In genomic region chr13:23763242-23763585, GRCm38 (mm10) we compare ENCODE assay signal across 8 mouse cellular contexts. TPM values are rescaled to one million over a fixed set of nuclear protein-coding genes. Genes with fewer than 3 reads are reported as not detected.
DNase-seq lines count a peak whose midpoint lies in the region; ATAC-seq and TF ChIP-seq lines count a peak whose summit lies in the region.

No protein-coding gene starts in this region.

- intact Hi-C loops in heart, adult 2 months (cut with DNase I), result loop anchor here (5.0 to 10.0 kb wide), 2 partner anchors 341 to 398 kb away; partner anchors contain the start of genes Abt1 and Zfp322a
- intact Hi-C loops in heart, postnatal 36 days (cut with DNase I), result loop anchor here (5.0 to 10.0 kb wide), 2 partner anchors 141 to 398 kb away; partner anchors contain the start of genes Hist1h1e, Hist1h2be and Zfp322a

- WGBS in heart, adult 2 months, result 4% methylated on average over 10 of the region's 10 CpGs
- WGBS in thymus, adult 2 months, result 1% methylated on average over 10 of the region's 10 CpGs
- under 1% methylated on average over 10 of the region's 10 CpGs for WGBS in liver, embryonic 14.5 days (ENCODE audit: insufficient replicate concordance)

- H3K9me3 ChIP-seq in liver, embryonic 14.5 days (ENCODE audit: control insufficient read depth, low read length), result no peaks in the 10 kb centered on the region

- H3K9ac ChIP-seq in heart, adult 2 months (ENCODE audit: low read depth, low read length), result no peak overlapping the region
- H3K9ac ChIP-seq in liver, embryonic 14.5 days (replicated peaks), result peak overlapping the region; percentile 93

- no peak for ATAC-seq in liver, embryonic 14.5 days (ENCODE audit: insufficient read depth)
- no peak for ATAC-seq in CD4-positive, CD25-positive, alpha-beta regulatory T cell, adult 4 months

- no peaks in the 10 kb centered on the region for H3K4me1 ChIP-seq in heart, adult 2 months (ENCODE audit: control insufficient read depth, insufficient read depth, low read length)
- peaks cover 9% of the 10 kb centered on the region for H3K4me1 ChIP-seq in thymus, adult 2 months (replicated peaks; ENCODE audit: control insufficient read depth, insufficient read depth, low read length)
- peaks cover 28 to 37% of the 10 kb centered on the region in 2 experiments for H3K4me1 ChIP-seq in liver, embryonic 14.5 days (replicated peaks; ENCODE audit: control insufficient read depth in 2 of 2, insufficient read depth in 2 of 2, low read length in 1 of 2)

- H3K4me2 ChIP-seq in liver, embryonic 14.5 days (ENCODE audit: low read depth), result peak overlapping the region; percentile 88

- TF ChIP-seq CTCF in heart, adult 2 months (IDR thresholded peaks at IDR 0.05), result no peak
- no peak for TF ChIP-seq CTCF in thymus, adult 2 months (IDR thresholded peaks at IDR 0.05; ENCODE audit: borderline replicate concordance, control insufficient read depth, extremely low read depth, insufficient read depth, low read length, poor library complexity)
- TF ChIP-seq CTCF in liver, embryonic 14.5 days (IDR thresholded peaks at IDR 0.05; ENCODE audit: low read depth), result no peak

- peak overlapping the region; percentile 30; the same call in 1 of the 2 replicates for H3K27ac ChIP-seq in heart, adult 2 months
- H3K27ac ChIP-seq in thymus, adult 2 months (ENCODE audit: control insufficient read depth, insufficient read depth, low read length), result peak overlapping the region; percentile 82
- H3K27ac ChIP-seq in liver, embryonic 14.5 days, result peak overlapping the region; percentile 99

- TF ChIP-seq EP300 in heart, adult 2 months (IDR thresholded peaks at IDR 0.05; ENCODE audit: insufficient read depth, low read depth, low read length), result no peak
- TF ChIP-seq EP300 in liver, embryonic 14.5 days (IDR thresholded peaks at IDR 0.05; ENCODE audit: low read depth), result no peak

- no peak for DNase-seq in heart, adult 2 months
- DNase-seq in heart, postnatal 36 days, result no peak
- DNase-seq in thymus, adult 2 months, result no peak
- no peak for DNase-seq in thymus, postnatal 36 days
- peak in 1 of 3 experiments; percentile 91 for DNase-seq in liver, embryonic 14.5 days (ENCODE audit: low read depth in 3 of 3, low spot score in 3 of 3)
- no peak for DNase-seq in frontal cortex, postnatal 36 days (ENCODE audit: low spot score in 2 of 2)
- DNase-seq in right cerebral cortex, adult 18-20 months, result no peak

- H3K27me3 ChIP-seq in heart, adult 2 months (ENCODE audit: control insufficient read depth, insufficient read depth, low read length), result no peaks in the 10 kb centered on the region
- no peaks in the 10 kb centered on the region for H3K27me3 ChIP-seq in thymus, adult 2 months (ENCODE audit: control insufficient read depth, insufficient read depth, low read length)
- no peaks in the 10 kb centered on the region for H3K27me3 ChIP-seq in liver, embryonic 14.5 days (ENCODE audit: control insufficient read depth, insufficient read depth, low read length)

- peaks cover 2% of the 10 kb centered on the region for H3K36me3 ChIP-seq in heart, adult 2 months (ENCODE audit: control insufficient read depth, insufficient read depth, low read length)
- H3K36me3 ChIP-seq in thymus, adult 2 months (ENCODE audit: control insufficient read depth, insufficient read depth, low read length), result no peaks in the 10 kb centered on the region
- no peaks in the 10 kb centered on the region for H3K36me3 ChIP-seq in liver, embryonic 14.5 days (replicated peaks; ENCODE audit: control insufficient read depth, insufficient read depth, low read depth)

- H3K79me2 ChIP-seq in heart, adult 2 months (replicated peaks; ENCODE audit: control insufficient read depth, insufficient read depth, low read length), result no peaks in the 10 kb centered on the region

- no peak for TF ChIP-seq POLR2A in heart, adult 2 months (IDR thresholded peaks at IDR 0.05; ENCODE audit: insufficient read depth, low read depth, low read length)
- no peak for TF ChIP-seq POLR2A in thymus, adult 2 months (IDR thresholded peaks at IDR 0.05; ENCODE audit: control insufficient read depth, extremely low read depth, insufficient read depth, low read length, poor library complexity)

- peak overlapping the region; percentile 66 for H3K4me3 ChIP-seq in heart, adult 2 months
- no peak overlapping the region for H3K4me3 ChIP-seq in thymus, adult 2 months (ENCODE audit: control insufficient read depth, insufficient read depth, low read length)
- peak overlapping the region; percentile 33 to 62; a peak in 3 of 4 replicates for H3K4me3 ChIP-seq in liver, embryonic 14.5 days (ENCODE audit: insufficient read depth in 1 of 2, low read depth in 2 of 2, low read length in 2 of 2)

RNA-seq across cellular contexts. Expression of gene Hist1h1a, which starts 0.3 kb away (rescaled TPM):
- 1 to 10 TPM; 2.0 to 3.4 TPM for total RNA-seq in heart, adult 2 months (2021)
- 0.21 and 0.26 TPM in 2 replicates for polyA plus RNA-seq in heart, adult 2 months (2012; rRNA removed)
- 1 to 10 TPM; 7.5 to 8.2 TPM for total RNA-seq in heart, postnatal 36 days (2021)
- 18.2 and 21.2 TPM in 2 replicates for polyA plus RNA-seq in thymus, adult 2 months (2012; rRNA removed)
- polyA plus RNA-seq in liver, embryonic 14.5 days (2012; rRNA removed), result 7.6 and 11.9 TPM in 2 replicates
- polyA plus RNA-seq in liver, embryonic 14.5 days (2014; fragmentation: Nextera tagmentation; extraction: Ambion mirVana), result 6.3 and 7.4 TPM in 2 replicates
- polyA plus RNA-seq in CD4-positive, CD25-positive, alpha-beta regulatory T cell, adult 4 months (2017; shearing (Covaris generic)), result 1 to 10 TPM; 2.6 to 3.4 TPM

RNA-seq across cellular contexts. Expression of gene Hist1h3a, which starts 1.0 kb away (rescaled TPM):
- total RNA-seq in heart, adult 2 months (2021), result 1 to 10 TPM; 5.1 to 8.9 TPM
- polyA plus RNA-seq in heart, adult 2 months (2012; rRNA removed), result not detected in 2 replicates
- 10 to 100 TPM; 16.6 to 17.0 TPM for total RNA-seq in heart, postnatal 36 days (2021)
- 348 and 451 TPM in 2 replicates for polyA plus RNA-seq in thymus, adult 2 months (2012; rRNA removed)
- 36.1 and 49.8 TPM in 2 replicates for polyA plus RNA-seq in liver, embryonic 14.5 days (2012; rRNA removed)
- 5.8 and 7.5 TPM in 2 replicates for polyA plus RNA-seq in liver, embryonic 14.5 days (2014; fragmentation: Nextera tagmentation; extraction: Ambion mirVana)
- 1 to 10 TPM in 1 of 2 experiments, not detected in 1; 1.8 TPM for polyA plus RNA-seq in CD4-positive, CD25-positive, alpha-beta regulatory T cell, adult 4 months (2017; shearing (Covaris generic))

RNA-seq across cellular contexts. Expression of gene Hist1h4a, which starts 2.2 kb away (rescaled TPM):
- 1 to 10 TPM; 6.2 to 7.2 TPM for total RNA-seq in heart, adult 2 months (2021)
- polyA plus RNA-seq in heart, adult 2 months (2012; rRNA removed), result 0.47 TPM in 1 of 2 replicates, not detected in the other
- total RNA-seq in heart, postnatal 36 days (2021), result 10 to 100 TPM; 12.3 to 13.8 TPM
- 295 and 320 TPM in 2 replicates for polyA plus RNA-seq in thymus, adult 2 months (2012; rRNA removed)
- 4.3 and 11.8 TPM in 2 replicates for polyA plus RNA-seq in liver, embryonic 14.5 days (2012; rRNA removed)
- 0.57 and 0.78 TPM in 2 replicates for polyA plus RNA-seq in liver, embryonic 14.5 days (2014; fragmentation: Nextera tagmentation; extraction: Ambion mirVana)
- not detected for polyA plus RNA-seq in CD4-positive, CD25-positive, alpha-beta regulatory T cell, adult 4 months (2017; shearing (Covaris generic))

RNA-seq across cellular contexts. Expression of gene Hist1h4b, which starts 6.4 kb away (rescaled TPM):
- 10 to 100 TPM in 1 of 2 experiments, 1 to 10 TPM in 1; 4.9 to 11.3 TPM for total RNA-seq in heart, adult 2 months (2021)
- polyA plus RNA-seq in heart, adult 2 months (2012; rRNA removed), result 1.1 TPM in 1 of 2 replicates, not detected in the other
- total RNA-seq in heart, postnatal 36 days (2021), result 10 to 100 TPM; 13.8 to 18.3 TPM
- 101 and 134 TPM in 2 replicates for polyA plus RNA-seq in thymus, adult 2 months (2012; rRNA removed)
- polyA plus RNA-seq in liver, embryonic 14.5 days (2012; rRNA removed), result 9.2 and 21.6 TPM in 2 replicates
- 4.5 and 5.1 TPM in 2 replicates for polyA plus RNA-seq in liver, embryonic 14.5 days (2014; fragmentation: Nextera tagmentation; extraction: Ambion mirVana)
- polyA plus RNA-seq in CD4-positive, CD25-positive, alpha-beta regulatory T cell, adult 4 months (2017; shearing (Covaris generic)), result 1 to 10 TPM in 1 of 2 experiments, not detected in 1; 5.4 TPM

RNA-seq across cellular contexts. Expression of gene Trim38, which starts 6.5 kb away (rescaled TPM):
- under 1 TPM in 1 of 2 experiments, not detected in 1; 0.11 TPM for total RNA-seq in heart, adult 2 months (2021)
- 0.08 and 0.12 TPM in 2 replicates for polyA plus RNA-seq in heart, adult 2 months (2012; rRNA removed)
- not detected for total RNA-seq in heart, postnatal 36 days (2021)
- polyA plus RNA-seq in thymus, adult 2 months (2012; rRNA removed), result not detected in 2 replicates
- 0.06 TPM in 1 of 2 replicates, not detected in the other for polyA plus RNA-seq in liver, embryonic 14.5 days (2012; rRNA removed)
- not detected in 2 replicates for polyA plus RNA-seq in liver, embryonic 14.5 days (2014; fragmentation: Nextera tagmentation; extraction: Ambion mirVana)
- polyA plus RNA-seq in CD4-positive, CD25-positive, alpha-beta regulatory T cell, adult 4 months (2017; shearing (Covaris generic)), result not detected

Comparison
In these comparisons a context has a peak if more than half of its experiments do, and no peak if none do; other contexts are left out.
1. H3K27ac ChIP-seq: peak in every context shown above with its lines; median percentile 99 in liver, embryonic 14.5 days; 82 in thymus, adult 2 months; 30 in heart, adult 2 months.
2. RNA of gene Hist1h4a, which starts 2.2 kb away (polyA plus RNA-seq): 295 to 320 TPM in thymus, adult 2 months; 0.57 to 11.8 TPM in liver, embryonic 14.5 days, 0.47 TPM in heart, adult 2 months and not detected in CD4-positive, CD25-positive, alpha-beta regulatory T cell, adult 4 months; every median in the first group is over 10 times any median in the second.